Mouse (Mus musculus) CD8-positive naive resting alpha-beta T cell, adult 57 days (primary cell): ENCODE measurements around the gene Tmem14a. TPM values are rescaled to one million over a fixed set of nuclear protein-coding genes. Genes with fewer than 3 reads are reported as not detected.

Source experiments
- total RNA-seq: library from RNA; stranded (reverse); gene quantifications from one replicate; pipeline ENCODE4 v1.2.4, GENCODE M21; 2023

Gene Tmem14a
- total RNA-seq = 0.89 TPM

GRCm38 (mm10) chr1:21218489-21218919 lies at the start of gene Tmem14a:
Tmem14a (plus strand) TSS chr1:21218575.

GRCm38 (mm10) chr1:21239911-21240898 lies 21.8 kb downstream of the Tmem14a start, which contains the start of gene Gsta3:
Gsta3 (plus strand) TSS chr1:21240589.

Other genes with a start within 250 kb of the Tmem14a start
- gene Tram2, start 139.3 kb upstream of the Tmem14a start, total RNA-seq = 8.8 TPM
- not detected for gene Gsta3, start 22.0 kb downstream of the Tmem14a start, total RNA-seq
- not detected for gene Khdc1a, start 131.1 kb downstream of the Tmem14a start, total RNA-seq
- not detected for gene Khdc1c, start 149.8 kb downstream of the Tmem14a start, total RNA-seq
- not detected for gene Khdc1b, start 165.0 kb downstream of the Tmem14a start, total RNA-seq